Mouse (Mus musculus) bone marrow macrophage, adult 2 months (primary cell): ENCODE measurements around the gene Adamtsl4.

Experiments used
- CTCF ChIP-seq: IDR thresholded peaks from 2 replicates; pipeline ENCODE4 v1.5.1; 2012; ENCODE audit warnings: low read depth, mild to moderate bottlenecking, low read length, moderate library complexity
- POLR2A ChIP-seq: IDR thresholded peaks from 2 replicates; pipeline ENCODE4 v1.6.1; 2012; ENCODE audit warnings: mild to moderate bottlenecking, low read depth, low read length, borderline replicate concordance

GRCm38 (mm10) chr3:95725863-95726262 is 38.1 kb upstream of the Adamtsl4 start:
- TF ChIP-seq CTCF (no peak), POLR2A (no peak)
